Mouse (Mus musculus) kidney, adult 2 months (tissue): ENCODE measurements at regions not wholly inside any gene's neighbourhood (a gene's known extent, or its start where the extent isn't known, plus 50 kb on each side); places are given as distances from the start of the nearest gene placed in this dataset.

Source experiments
- CTCF ChIP-seq: fragments of 200-500 bp; conservative IDR thresholded peaks from 2 replicates; pipeline ENCODE4 v1.5.1; 2011; ENCODE audit warnings: low read depth, mild to moderate bottlenecking, control low read depth, low read length, moderate library complexity, mixed read lengths; ENCODE audit not compliant: insufficient read depth, insufficient read length
- POLR2A ChIP-seq: fragments of 200-500 bp; IDR thresholded peaks from one replicate; pipeline ENCODE4 v1.6.1; 2011; ENCODE audit warnings: low read depth, low read length, control low read depth

DNA sequence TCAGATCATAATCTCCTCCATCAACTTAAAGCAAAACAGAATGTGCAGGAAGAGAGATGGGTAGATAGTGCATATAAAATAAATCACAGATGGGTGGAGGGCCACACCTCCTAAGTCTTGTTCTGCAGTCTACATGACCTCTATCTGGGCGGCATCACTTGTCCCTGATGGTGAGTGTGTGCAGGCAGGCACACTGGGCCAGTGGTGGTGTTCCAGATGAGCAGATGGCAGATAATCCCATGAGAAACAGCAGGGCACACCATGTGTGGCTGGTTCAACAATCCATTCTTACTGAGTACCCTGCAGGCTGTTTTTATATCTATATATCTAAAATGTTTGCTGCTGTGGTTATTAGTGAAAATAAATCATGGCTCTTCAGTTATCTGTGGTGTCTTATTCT lies 224.9 kb upstream of the Dnajc24 start:
- TF ChIP-seq CTCF (no peak), POLR2A (no peak)
